Mouse (Mus musculus) heart, adult 2 months (tissue): ENCODE data around the gene Gpr3.

Experiments
- CTCF ChIP-seq: fragments of 200-600 bp; IDR thresholded peaks from 2 replicates; pipeline ENCODE4 v1.8.1; 2022; ENCODE audit warnings: antibody characterized with exemption, mild to moderate bottlenecking, moderate library complexity
- EP300 ChIP-seq: fragments of 200-500 bp; IDR thresholded peaks from 2 replicates; pipeline ENCODE4 v1.6.1; 2011; ENCODE audit warnings: low read depth, low read length, control low read depth; ENCODE audit not compliant: insufficient read depth

DNA sequence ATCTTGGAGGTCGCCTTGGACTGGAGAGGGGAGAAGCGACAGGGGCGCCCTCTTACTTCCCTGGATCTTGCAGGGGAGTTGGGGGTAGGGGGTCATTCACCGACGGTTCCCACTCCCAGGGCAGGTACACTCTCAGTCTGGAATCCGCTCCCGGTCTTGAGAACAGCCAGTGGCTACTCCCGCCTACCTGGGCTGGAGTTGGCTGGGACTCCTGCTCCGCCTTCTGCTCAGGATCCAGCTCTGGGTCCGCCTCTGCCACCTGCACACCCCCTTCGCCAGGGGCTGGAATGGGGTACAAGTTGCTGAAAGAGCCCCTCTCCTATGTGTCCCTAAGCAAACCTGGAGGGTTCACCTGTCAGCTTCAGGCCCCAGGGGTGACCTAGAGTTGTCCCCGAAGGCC, 44.9 kb upstream of the Gpr3 start:
- no peak for TF ChIP-seq CTCF
- TF ChIP-seq EP300 = no peak
